Mouse (Mus musculus): ENCODE measurements at regions not wholly inside any gene's neighbourhood (a gene's known extent, or its start where the extent isn't known, plus 50 kb on each side); places are given as distances from the start of the nearest gene placed in this dataset.

- no peak for TF ChIP-seq POLR2A (IDR thresholded peaks at IDR 0.05; ENCODE audit: control insufficient read depth, extremely low read depth, insufficient read depth, low read length, poor library complexity)
- TF ChIP-seq CTCF (IDR thresholded peaks at IDR 0.05; ENCODE audit: borderline replicate concordance, control insufficient read depth, extremely low read depth, insufficient read depth, low read length, poor library complexity) = no peak
These were observed 139.3 kb upstream of the Vldlr start for GRCm38 (mm10) chr19:27076920-27077512.

All from thymus, adult 2 months (tissue).